Mouse (Mus musculus) limb, embryonic 13.5 days (tissue): ENCODE data around the gene Psmd1. TPM values are rescaled to one million over a fixed set of nuclear protein-coding genes. Genes with fewer than 3 reads are reported as not detected.
A peak's percentile ranks its signal among the peaks of the same experiment; 100 is the strongest.

Source experiments
- ATAC-seq: fragments of 200-750 bp; cut with Nextera tagmentation; 2 replicates; pipeline ENCODE4 v1.8.0; 2017; ENCODE audit warnings: low read depth, moderate number of reproducible peaks, moderate TSS enrichment; ENCODE audit not compliant: low FRiP score
- H3K27ac ChIP-seq: fragments of 300-500 bp; sonication (generic); 2 replicates; pipeline ENCODE4 v1.5.1; 2015; ENCODE audit warnings: inconsistent platforms, mild to moderate bottlenecking, moderate library complexity
- H3K27me3 ChIP-seq: fragments of 300-500 bp; sonication (generic); 2 replicates; pipeline ENCODE4 v1.6.1; 2015; ENCODE audit warnings: mild to moderate bottlenecking, inconsistent platforms
- H3K36me3 ChIP-seq: fragments of 300-500 bp; sonication (generic); 2 replicates; pipeline ENCODE4 v1.6.1; 2015; ENCODE audit warnings: inconsistent platforms, mild to moderate bottlenecking, moderate library complexity
- H3K4me1 ChIP-seq: fragments of 300-500 bp; sonication (generic); 2 replicates; pipeline ENCODE4 v1.6.1; 2015; ENCODE audit warnings: inconsistent platforms
- H3K4me2 ChIP-seq: fragments of 300-500 bp; sonication (generic); replicated peaks from 2 replicates; pipeline ENCODE4 v1.6.1; 2015; ENCODE audit warnings: inconsistent platforms, mild to moderate bottlenecking, moderate library complexity
- H3K4me3 ChIP-seq: fragments of 300-500 bp; sonication (generic); 2 replicates; pipeline ENCODE4 v1.5.1; 2015; ENCODE audit warnings: moderate library complexity, mild to moderate bottlenecking, inconsistent platforms
- H3K9ac ChIP-seq: fragments of 300-500 bp; sonication (generic); 2 replicates; pipeline ENCODE4 v1.6.1; 2015; ENCODE audit warnings: mild to moderate bottlenecking, inconsistent platforms
- H3K9me3 ChIP-seq: fragments of 300-500 bp; sonication (generic); 2 replicates; pipeline ENCODE4 v1.6.1; 2016; ENCODE audit warnings: inconsistent platforms
- WGBS: fragments of 180-500 bp; shearing (Covaris S2); methylation state at CpG from one replicate; pipeline ENCODE4 v1.1.7; 2015; 5-methylcytosine and 5-hydroxymethylcytosine counted together
- polyA plus RNA-seq: library from polyadenylated mRNA; unstranded; fragments of >200 nt; fragmentation: Nextera tagmentation; extraction: Ambion mirVana; gene quantifications from 2 replicates; pipeline ENCODE4 v1.2.1, GENCODE M21; 2015

Gene Psmd1
- polyA plus RNA-seq, 1 experiment from 2014 or later: 179 TPM

DNA sequence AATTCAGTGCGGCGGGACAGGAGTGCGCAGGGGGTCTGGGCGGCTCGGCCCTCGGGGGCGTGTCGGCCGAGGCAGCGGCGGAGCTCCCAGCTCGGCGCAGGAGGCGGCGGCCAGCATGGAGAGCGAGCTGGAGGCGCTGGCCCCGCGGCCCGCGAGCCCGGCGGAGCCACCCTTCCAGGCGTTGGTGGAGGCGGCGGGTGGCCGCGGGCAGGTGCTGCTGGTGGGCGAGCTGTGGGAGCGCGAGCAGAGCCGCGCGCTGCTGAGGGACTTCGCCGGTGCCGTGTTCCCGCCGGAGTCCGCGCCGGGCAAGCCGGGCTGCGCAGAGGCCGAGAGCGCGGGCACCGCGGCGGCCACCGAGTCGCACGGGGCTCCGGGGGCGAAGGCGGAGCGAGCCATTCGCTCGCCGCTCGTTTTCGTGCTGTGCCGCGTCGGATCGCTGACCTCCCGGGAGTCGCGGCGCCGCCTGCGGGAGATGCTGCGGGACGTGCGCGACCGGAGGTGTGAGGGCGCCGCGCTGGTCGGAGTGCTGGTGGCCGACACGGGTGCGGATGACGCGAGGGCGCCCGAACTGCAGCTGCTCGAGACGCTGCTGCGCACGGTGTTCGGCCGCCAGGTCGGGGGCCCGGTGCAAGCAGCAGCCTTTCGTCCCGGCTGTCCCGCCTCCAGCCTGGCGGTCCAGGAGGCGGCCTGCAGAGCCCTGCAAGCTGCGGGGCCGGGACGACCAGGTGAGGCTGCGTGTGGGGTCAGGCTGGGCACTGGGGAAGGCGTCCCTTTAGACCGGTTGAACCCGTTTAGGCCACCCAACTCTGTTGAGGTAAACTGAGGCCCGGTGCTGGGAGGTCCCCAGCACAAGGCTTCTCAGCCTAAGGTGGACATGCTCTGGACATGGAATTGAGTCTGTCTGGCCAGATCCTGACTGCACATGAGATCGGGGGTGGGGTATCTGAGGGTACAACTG, 18.1 kb upstream of the Psmd1 start, which contains the start of gene 2810459M11Rik:
Gene 2810459M11Rik (plus strand): TSS at position 16 of the 958 bp plus-strand sequence.
- Histone ChIP-seq H3K4me3 (peak within 1 kb of the TSS; percentile 58), H3K4me2 (peak within 1 kb of the TSS; percentile 97), H3K36me3 (no peaks in the 10 kb centered on the region), H3K9ac (peak within 1 kb of the TSS; percentile 72), H3K9me3 (peaks cover 9% of the 10 kb centered on the region; the same call in 1 of the 2 replicates), H3K27ac (no peak within 1 kb of the TSS), H3K27me3 (peaks cover 68% of the 10 kb centered on the region), H3K4me1 (peaks cover 9% of the 10 kb centered on the region)
- under 1% methylated on average over 99 of the region's 110 CpGs for WGBS
- ATAC-seq: peak; percentile 70

DNA sequence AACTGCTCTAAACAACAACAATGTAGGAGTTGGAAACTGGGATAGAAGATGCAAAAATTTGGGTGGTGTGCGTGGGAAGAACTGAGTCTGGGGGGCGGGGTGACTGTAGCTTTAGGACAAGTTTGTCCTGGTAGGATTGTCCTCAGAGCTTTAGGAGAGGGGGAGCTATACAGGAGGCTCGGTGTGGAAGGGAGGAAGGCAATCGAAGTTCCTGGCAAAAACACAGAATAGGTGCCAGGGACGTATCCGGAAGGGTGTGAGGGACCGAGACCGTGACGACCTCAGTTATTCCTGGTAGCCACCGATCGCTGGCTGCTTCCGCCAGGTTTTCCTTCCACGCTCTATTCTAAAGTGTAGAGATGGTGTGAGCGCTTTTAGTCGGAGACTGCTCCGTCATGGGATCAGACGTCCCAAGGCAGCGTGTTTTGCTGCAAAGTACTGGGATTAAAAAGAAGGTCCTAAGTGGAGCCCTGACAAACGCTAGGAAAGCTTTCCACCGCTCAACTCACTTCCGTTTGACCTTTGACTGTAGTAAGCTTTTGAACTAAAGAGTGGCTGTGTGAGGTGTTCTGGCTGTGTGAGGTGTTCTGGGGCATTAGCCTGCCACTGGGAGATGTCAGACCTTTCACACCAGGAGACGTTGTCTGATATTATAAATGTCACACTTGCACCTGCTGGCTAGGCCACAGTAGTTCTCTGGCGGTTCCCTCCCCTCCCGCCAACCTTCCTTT, 17.2 kb upstream of the Psmd1 start:
- H3K9me3 ChIP-seq: 0 out of 2 replicates have a peak, but pooled peaks cover 2% of the 10 kb centered on the region
- H3K4me2 ChIP-seq: peak overlapping the region; percentile 97
- no peak; the same call in 1 of the 2 replicates for ATAC-seq
- no peak overlapping the region for H3K9ac ChIP-seq
- H3K4me3 ChIP-seq: peak overlapping the region; percentile 58
- no peaks in the 10 kb centered on the region for H3K36me3 ChIP-seq
- H3K27ac ChIP-seq: no peak overlapping the region
- peaks cover 9% of the 10 kb centered on the region for H3K4me1 ChIP-seq
- peaks cover 68% of the 10 kb centered on the region for H3K27me3 ChIP-seq
- WGBS: 5% methylated on average over 24 of the region's 24 CpGs

DNA sequence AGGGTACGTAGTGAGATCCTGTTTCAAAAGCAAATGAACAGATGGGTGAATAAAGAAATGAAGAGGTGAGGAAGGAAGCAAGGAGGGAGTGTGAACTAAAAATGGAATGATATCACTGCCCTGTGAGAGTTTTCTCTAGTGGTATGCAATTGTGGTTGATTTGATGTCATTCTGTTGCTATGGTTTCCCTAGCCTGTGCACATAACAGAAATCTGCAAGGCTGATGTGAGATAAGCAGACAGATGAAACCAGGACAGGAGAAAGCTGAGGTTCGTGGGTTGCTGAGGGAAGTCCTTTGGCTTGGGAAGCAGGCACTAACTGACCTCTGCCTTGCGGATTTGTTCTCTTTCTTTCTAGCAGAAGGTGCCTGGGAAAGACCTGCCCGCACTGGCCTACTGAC, 16.0 kb upstream of the Psmd1 start:
- Histone ChIP-seq H3K9me3 (no peaks in the 10 kb centered on the region), H3K4me1 (peaks cover 9% of the 10 kb centered on the region), H3K27ac (no peak overlapping the region), H3K27me3 (peaks cover 66% of the 10 kb centered on the region), H3K4me2 (no peak overlapping the region), H3K4me3 (no peak overlapping the region), H3K36me3 (no peaks in the 10 kb centered on the region), H3K9ac (no peak overlapping the region)
- 77% methylated on average over 4 of the region's 4 CpGs for WGBS
- no peak for ATAC-seq

DNA sequence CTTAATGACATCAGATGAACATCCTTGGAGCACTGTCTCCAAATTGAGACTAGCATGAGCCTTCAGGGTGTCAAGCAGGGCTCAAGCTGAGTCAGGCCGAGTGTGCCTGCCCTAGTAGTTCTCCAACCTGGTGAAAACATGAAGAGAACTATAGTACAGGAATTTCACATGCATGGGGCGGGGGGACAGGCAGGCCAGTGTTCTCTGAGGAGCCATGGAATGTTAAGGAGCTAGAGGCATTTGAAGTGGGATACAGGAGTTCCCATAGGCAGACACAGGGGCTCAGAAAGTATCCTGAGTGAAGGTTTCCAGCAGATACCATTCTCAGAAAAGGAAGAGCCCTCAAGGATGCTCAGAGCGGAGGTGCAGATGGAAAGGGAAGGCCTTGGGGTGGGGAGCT, 15.4 kb upstream of the Psmd1 start:
- peaks cover 61% of the 10 kb centered on the region for H3K27me3 ChIP-seq
- 80% methylated on average over 3 of the region's 3 CpGs for WGBS
- H3K4me1 ChIP-seq: peaks cover 9% of the 10 kb centered on the region
- no peak overlapping the region for H3K27ac ChIP-seq
- no peak overlapping the region for H3K9ac ChIP-seq
- no peak overlapping the region for H3K4me2 ChIP-seq
- no peak overlapping the region for H3K4me3 ChIP-seq
- H3K36me3 ChIP-seq: no peaks in the 10 kb centered on the region
- H3K9me3 ChIP-seq: no peaks in the 10 kb centered on the region
- ATAC-seq: no peak

DNA sequence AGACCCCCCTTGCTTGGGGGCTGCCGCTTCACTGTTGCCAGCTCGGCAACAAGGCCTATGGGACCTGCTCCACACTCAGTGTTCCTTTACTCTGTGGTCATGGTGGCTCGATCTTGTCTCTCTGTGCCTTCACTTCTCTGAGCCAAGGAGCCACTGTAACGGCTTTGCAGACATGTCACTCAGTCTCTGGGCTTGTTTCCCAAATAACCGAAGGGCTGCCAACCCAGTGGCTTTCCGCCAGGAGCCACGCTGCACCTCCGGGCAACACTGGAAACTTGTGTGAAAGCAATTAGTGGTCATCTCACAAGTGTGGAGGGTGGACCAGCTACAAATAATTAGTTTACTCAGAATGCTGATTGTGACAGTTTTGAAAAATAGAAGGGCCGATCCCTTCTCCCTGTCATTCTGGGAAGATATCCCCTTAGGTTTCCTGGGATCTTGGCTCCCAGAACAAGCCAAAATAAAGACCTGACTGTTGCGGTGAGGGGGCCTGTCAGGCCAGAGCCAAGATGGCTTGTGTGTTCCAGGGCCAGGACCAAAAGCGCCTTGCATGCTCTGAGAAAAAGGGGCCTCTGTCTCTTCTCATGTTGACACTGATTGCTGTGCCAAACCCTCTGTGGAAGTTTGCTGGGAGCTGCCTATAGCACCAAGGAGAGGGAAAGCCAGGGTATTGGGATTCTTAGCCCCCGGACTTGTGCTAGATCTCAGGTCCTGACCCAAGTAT, 10.8 kb upstream of the Psmd1 start:
- ATAC-seq: no peak; the same call in 1 of the 2 replicates
- H3K4me1 ChIP-seq: 0 out of 2 replicates have a peak, but pooled peaks cover 4% of the 10 kb centered on the region
- 74% methylated on average over 12 of the region's 12 CpGs for WGBS
- peaks cover 15% of the 10 kb centered on the region for H3K27me3 ChIP-seq
- no peak overlapping the region for H3K9ac ChIP-seq
- H3K4me2 ChIP-seq: no peak overlapping the region
- no peaks in the 10 kb centered on the region for H3K9me3 ChIP-seq
- H3K36me3 ChIP-seq: no peaks in the 10 kb centered on the region
- H3K27ac ChIP-seq: no peak overlapping the region; the same call in 1 of the 2 replicates
- H3K4me3 ChIP-seq: no peak overlapping the region

DNA sequence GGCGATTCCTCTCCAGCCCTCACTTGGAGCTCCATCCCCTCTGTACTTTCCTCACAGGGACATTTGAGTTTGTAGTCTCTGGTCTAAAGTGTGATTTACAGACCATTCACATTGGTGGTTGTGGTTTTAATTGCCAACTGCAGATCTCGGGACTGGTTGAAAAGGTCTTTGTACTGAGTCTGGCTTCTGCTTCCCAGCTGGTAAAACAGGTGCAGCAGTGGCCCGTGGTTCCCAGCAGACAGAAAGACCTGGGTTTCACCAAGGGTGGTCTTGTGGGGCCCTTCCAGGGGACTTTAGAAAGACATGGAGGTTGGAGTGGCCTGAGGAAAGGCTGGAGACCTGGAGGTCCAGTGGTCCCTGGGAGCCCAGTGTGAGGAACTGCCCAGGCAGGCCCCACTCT, 9.2 kb upstream of the Psmd1 start:
- 28% methylated on average over 3 of the region's 3 CpGs for WGBS
- H3K36me3 ChIP-seq: no peaks in the 10 kb centered on the region
- no peaks in the 10 kb centered on the region for H3K9me3 ChIP-seq
- H3K9ac ChIP-seq: no peak overlapping the region
- no peak overlapping the region for H3K27ac ChIP-seq
- no peak overlapping the region for H3K4me2 ChIP-seq
- H3K4me3 ChIP-seq: no peak overlapping the region
- no peak for ATAC-seq
- 0 out of 2 replicates have a peak, but pooled peaks cover 5% of the 10 kb centered on the region for H3K27me3 ChIP-seq
- H3K4me1 ChIP-seq: 0 out of 2 replicates have a peak, but pooled peaks cover 7% of the 10 kb centered on the region

DNA sequence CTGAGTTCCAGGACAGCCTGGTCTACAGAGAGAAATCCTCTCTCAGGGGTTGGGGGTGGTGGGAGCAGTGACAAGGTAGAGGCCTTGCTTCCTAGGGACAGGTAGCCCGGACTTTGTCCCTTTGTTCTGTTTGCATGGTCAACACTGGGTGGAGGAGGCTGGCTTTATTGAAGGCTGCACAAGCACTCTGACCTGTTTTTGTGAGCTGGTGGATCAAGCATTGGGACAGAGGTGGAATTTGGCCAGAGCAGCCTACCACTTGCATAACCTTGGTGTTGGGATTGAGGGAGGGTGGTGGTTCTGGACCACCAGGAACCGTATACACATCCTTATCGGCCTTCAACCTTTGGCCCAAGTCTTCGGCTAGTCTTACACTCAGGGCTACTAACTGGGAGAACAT, 7.9 kb upstream of the Psmd1 start:
- 0 out of 2 replicates have a peak, but pooled peaks cover 7% of the 10 kb centered on the region for H3K4me1 ChIP-seq
- H3K36me3 ChIP-seq: no peaks in the 10 kb centered on the region
- no peak overlapping the region for H3K4me2 ChIP-seq
- H3K4me3 ChIP-seq: no peak overlapping the region
- 90% methylated on average over 4 of the region's 4 CpGs for WGBS
- 0 out of 2 replicates have a peak, but pooled peaks cover 5% of the 10 kb centered on the region for H3K27me3 ChIP-seq
- H3K9ac ChIP-seq: no peak overlapping the region
- ATAC-seq: no peak
- H3K27ac ChIP-seq: no peak overlapping the region
- H3K9me3 ChIP-seq: no peaks in the 10 kb centered on the region

DNA sequence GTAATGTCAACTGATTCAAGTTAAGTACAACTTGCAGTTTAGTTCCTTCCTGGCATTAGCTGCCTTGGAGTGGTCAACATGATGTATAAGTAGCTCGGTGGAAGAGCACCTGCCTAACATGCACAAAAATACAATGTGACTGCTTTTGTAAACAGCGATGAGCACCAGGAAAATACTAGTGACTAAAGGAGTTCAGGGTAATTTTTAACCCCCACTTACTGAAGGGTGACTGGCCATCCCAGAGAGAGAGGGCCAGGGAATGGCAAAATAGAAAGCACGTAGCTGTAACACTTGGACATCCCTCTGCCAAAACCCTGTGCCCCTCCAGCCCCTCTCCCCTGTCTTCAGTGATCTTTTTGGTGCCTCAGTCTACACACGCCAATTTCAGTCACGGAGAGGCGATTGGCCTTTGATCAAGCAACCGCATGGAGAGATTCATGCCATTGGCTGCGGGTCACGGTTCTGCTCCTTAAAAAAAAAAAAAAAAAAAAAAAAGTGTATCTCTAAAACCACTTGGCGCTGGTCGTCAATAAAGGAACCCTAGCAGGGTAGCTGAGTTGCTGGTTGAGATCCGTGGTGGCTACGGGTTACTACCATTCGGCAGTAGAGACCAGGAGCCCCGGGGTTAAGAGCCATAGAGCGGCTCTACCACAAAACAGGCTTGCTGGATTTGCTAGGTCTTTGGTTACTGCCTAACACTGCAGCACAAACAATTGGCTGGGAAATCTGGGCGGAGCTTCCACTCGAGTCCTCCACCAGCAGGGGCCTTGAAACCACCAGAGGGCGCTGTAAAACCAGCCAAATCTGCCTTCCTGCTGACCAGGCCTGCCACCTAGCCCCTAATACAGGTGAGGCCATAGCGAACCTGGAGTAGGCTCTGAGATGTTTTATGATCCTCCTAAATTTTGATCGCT, 5.1 kb upstream of the Psmd1 start:
- peak overlapping the region; percentile 51; the same call in 1 of the 2 replicates for H3K9ac ChIP-seq
- ATAC-seq: peak; percentile 78
- H3K4me1 ChIP-seq: 0 out of 2 replicates have a peak, but pooled peaks cover 7% of the 10 kb centered on the region
- WGBS: 11% methylated on average over 21 of the region's 21 CpGs
- H3K27me3 ChIP-seq: no peaks in the 10 kb centered on the region
- H3K4me2 ChIP-seq: peak overlapping the region; percentile 63
- H3K9me3 ChIP-seq: no peaks in the 10 kb centered on the region
- no peak overlapping the region for H3K27ac ChIP-seq
- H3K36me3 ChIP-seq: no peaks in the 10 kb centered on the region
- H3K4me3 ChIP-seq: peak overlapping the region; percentile 39

DNA sequence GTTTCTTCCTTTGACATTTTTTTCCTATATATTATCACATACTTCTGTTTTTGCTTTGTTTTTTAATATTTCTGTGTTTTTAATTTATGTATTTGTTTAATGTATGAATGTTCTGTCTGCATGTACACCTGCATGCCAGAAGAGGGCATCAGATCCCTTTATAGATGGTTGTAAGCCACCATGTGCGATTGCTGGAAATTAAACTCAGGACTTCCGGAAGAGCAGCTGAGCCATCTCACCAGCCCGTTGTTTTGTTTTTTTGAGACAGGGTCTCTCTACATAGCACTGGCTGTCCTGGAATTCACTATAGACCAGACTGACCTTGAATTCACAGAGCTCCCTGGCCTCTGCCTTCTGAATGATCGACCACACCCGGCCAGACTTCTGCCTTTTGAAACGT, 1.7 kb upstream of the Psmd1 start:
- WGBS: 84% methylated on average over 6 of the region's 6 CpGs
- no peak overlapping the region for H3K4me2 ChIP-seq
- H3K4me1 ChIP-seq: peaks cover 12% of the 10 kb centered on the region
- H3K9ac ChIP-seq: no peak overlapping the region
- H3K36me3 ChIP-seq: peaks cover 4% of the 10 kb centered on the region
- no peaks in the 10 kb centered on the region for H3K27me3 ChIP-seq
- ATAC-seq: no peak
- no peak overlapping the region for H3K27ac ChIP-seq
- no peaks in the 10 kb centered on the region for H3K9me3 ChIP-seq
- no peak overlapping the region for H3K4me3 ChIP-seq

DNA sequence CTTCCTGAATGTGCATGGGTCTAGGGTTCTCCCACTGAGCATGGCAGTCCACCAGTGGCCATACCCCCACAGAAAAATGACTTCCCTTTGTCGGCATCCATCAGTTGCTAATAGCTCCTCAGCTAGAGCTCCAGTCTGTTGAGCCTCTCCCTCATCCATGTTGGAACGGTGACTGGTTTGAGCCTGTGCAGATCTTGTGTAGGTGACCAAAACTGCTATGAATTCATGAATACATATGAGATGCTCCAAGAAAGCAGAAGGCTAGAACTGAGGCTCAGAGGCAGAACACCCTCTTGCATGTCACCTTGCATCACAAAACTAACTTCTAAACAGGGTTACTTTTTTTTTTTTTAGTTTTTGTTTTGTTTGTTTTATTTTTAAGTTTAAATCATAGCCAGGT, 12.4 kb downstream of the Psmd1 start:
- Histone ChIP-seq H3K4me1 (no peaks in the 10 kb centered on the region), H3K9ac (no peak overlapping the region), H3K36me3 (peaks cover 80% of the 10 kb centered on the region), H3K27me3 (no peaks in the 10 kb centered on the region), H3K9me3 (no peaks in the 10 kb centered on the region; the same call in 1 of the 2 replicates), H3K4me3 (no peak overlapping the region), H3K27ac (no peak overlapping the region), H3K4me2 (no peak overlapping the region)
- ATAC-seq: no peak
- WGBS: 94% methylated on average over 2 of the region's 2 CpGs

DNA sequence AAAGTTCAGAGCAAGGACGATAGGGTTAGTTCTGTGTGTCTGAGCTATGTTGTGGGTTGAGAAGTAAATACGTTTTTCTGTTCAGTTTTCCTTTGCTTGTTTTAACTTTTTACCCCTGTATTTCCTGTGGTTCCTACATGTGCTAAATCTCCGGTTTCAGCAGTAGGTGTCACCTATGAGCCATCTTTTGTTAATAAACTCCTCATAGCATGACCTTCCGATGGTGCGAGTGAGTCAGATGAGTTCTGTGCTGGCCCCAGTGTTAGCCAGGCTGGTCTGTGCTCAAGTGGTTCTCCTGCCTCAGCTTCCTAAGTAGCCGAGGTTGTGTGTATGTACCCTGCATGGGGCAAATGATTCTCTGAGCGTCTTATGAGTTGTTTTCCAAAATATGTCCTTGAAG, 30.2 kb downstream of the Psmd1 start:
- H3K36me3 ChIP-seq: peaks cover 74% of the 10 kb centered on the region
- H3K4me3 ChIP-seq: no peak overlapping the region
- H3K4me2 ChIP-seq: no peak overlapping the region
- no peaks in the 10 kb centered on the region for H3K27me3 ChIP-seq
- H3K9me3 ChIP-seq: no peaks in the 10 kb centered on the region
- 84% methylated on average over 7 of the region's 7 CpGs for WGBS
- no peak overlapping the region for H3K9ac ChIP-seq
- no peak overlapping the region for H3K27ac ChIP-seq
- no peaks in the 10 kb centered on the region for H3K4me1 ChIP-seq
- ATAC-seq: no peak
